Mouse (Mus musculus): ENCODE results near the gene Zc3h15. TPM values are rescaled to one million over a fixed set of nuclear protein-coding genes. Genes with fewer than 3 reads are reported as not detected.

Gene Zc3h15
- total and polyA plus RNA-seq, 3 experiments = 144 to 194 TPM; not detected in 1

- H3K4me1 ChIP-seq (ENCODE audit: control insufficient read depth in 1 of 2, insufficient read depth in 2 of 2, low read length in 2 of 2) = no peaks in the 10 kb centered on the region
- H3K9me3 ChIP-seq (replicated peaks; ENCODE audit: insufficient read depth, low read length) = no peaks in the 10 kb centered on the region
- H3K36me3 ChIP-seq (ENCODE audit: control insufficient read depth in 1 of 2, insufficient read depth in 2 of 2, low read length in 2 of 2) = no peaks in the 10 kb centered on the region
- H3K9ac ChIP-seq (ENCODE audit: control insufficient read depth, low read depth, low read length, poor library complexity, severe bottlenecking) = no peak overlapping the region
- TF ChIP-seq TCF12 (IDR thresholded peaks at IDR 0.05; ENCODE audit: low read depth, low read length) (no peak), TAL1 (IDR thresholded peaks at IDR 0.05; ENCODE audit: low read length) (no peak), UBTF (IDR thresholded peaks at IDR 0.05; ENCODE audit: borderline replicate concordance, insufficient read depth, low read depth, low read length) (no peak), RCOR1 (IDR thresholded peaks at IDR 0.05; ENCODE audit: low read depth, low read length) (no peak), ZNF384 (IDR thresholded peaks at IDR 0.05; ENCODE audit: low read depth, low read length) (no peak), CHD2 (IDR thresholded peaks at IDR 0.05; ENCODE audit: low read length) (no peak), SIN3A (IDR thresholded peaks at IDR 0.05; ENCODE audit: low read length) (no peak), TBP (IDR thresholded peaks at IDR 0.05; ENCODE audit: low read depth, low read length) (no peak), ELF1 (IDR thresholded peaks at IDR 0.05; ENCODE audit: low read depth, low read length) (no peak), MAFK (IDR thresholded peaks at IDR 0.05; ENCODE audit: borderline replicate concordance, low read depth, low read length) (no peak), MAZ (IDR thresholded peaks at IDR 0.05; ENCODE audit: low read depth, low read length) (no peak), E2F4 (IDR thresholded peaks at IDR 0.05; ENCODE audit: borderline replicate concordance, low read depth, low read length) (no peak), SMC3 (IDR thresholded peaks at IDR 0.05; ENCODE audit: low read depth, low read length) (no peak), KAT2A (conservative IDR thresholded peaks at IDR 0.05; ENCODE audit: low read depth, low read length) (no peak), GABPA (IDR thresholded peaks at IDR 0.05; ENCODE audit: low read depth, low read length) (no peak), USF1 (IDR thresholded peaks at IDR 0.05; ENCODE audit: low read depth, low read length) (no peak), CTCF (IDR thresholded peaks at IDR 0.05 in 2 of 3, conservative IDR thresholded peaks at IDR 0.05 in 1 of 3; ENCODE audit: control insufficient read depth in 1 of 3, insufficient read depth in 1 of 3, low read depth in 2 of 3, low read length in 3 of 3, poor library complexity in 1 of 3, severe bottlenecking in 1 of 3) (no peak)
- DNase-seq (ENCODE audit: low read depth, low spot score) = no peak
- H3K27ac ChIP-seq (ENCODE audit: control insufficient read depth, low read depth, low read length) = no peak overlapping the region
- no peak overlapping the region for H3K4me3 ChIP-seq (ENCODE audit: control insufficient read depth in 1 of 2, insufficient read depth in 1 of 2, low read depth in 2 of 2, low read length in 2 of 2)
- H3K79me2 ChIP-seq (ENCODE audit: control insufficient read depth, insufficient read depth, low read length, poor library complexity) = no peaks in the 10 kb centered on the region
- H3K27me3 ChIP-seq (ENCODE audit: control insufficient read depth in 1 of 2, insufficient read depth in 2 of 2, low read length in 2 of 2) = no peaks in the 10 kb centered on the region
Measured at GRCm38 (mm10) chr2:83694061-83694460, 49.8 kb downstream of the Zc3h15 start.

GRCm38 (mm10) chr2:83695345-83696247 lies 51.4 kb downstream of the Zc3h15 start:
- no peaks in the 10 kb centered on the region for H3K9me3 ChIP-seq (replicated peaks; ENCODE audit: insufficient read depth, low read length)
- H3K4me1 ChIP-seq (ENCODE audit: control insufficient read depth in 1 of 2, insufficient read depth in 2 of 2, low read length in 2 of 2) = no peaks in the 10 kb centered on the region
- peaks cover 0 to 2% of the 10 kb centered on the region in 2 experiments; a peak in 1 of 4 replicates for H3K27me3 ChIP-seq (ENCODE audit: control insufficient read depth in 1 of 2, insufficient read depth in 2 of 2, low read length in 2 of 2)
- no peak overlapping the region for H3K4me3 ChIP-seq (ENCODE audit: control insufficient read depth in 1 of 2, insufficient read depth in 1 of 2, low read depth in 2 of 2, low read length in 2 of 2)
- H3K79me2 ChIP-seq (ENCODE audit: control insufficient read depth, insufficient read depth, low read length, poor library complexity) = no peaks in the 10 kb centered on the region
- DNase-seq (ENCODE audit: low read depth, low spot score) = no peak
- TF ChIP-seq RCOR1 (IDR thresholded peaks at IDR 0.05; ENCODE audit: low read depth, low read length) = no peak
- H3K9ac ChIP-seq (ENCODE audit: control insufficient read depth, low read depth, low read length, poor library complexity, severe bottlenecking) = no peak overlapping the region
- no peak overlapping the region for H3K27ac ChIP-seq (ENCODE audit: control insufficient read depth, low read depth, low read length)
- H3K36me3 ChIP-seq (ENCODE audit: control insufficient read depth in 1 of 2, insufficient read depth in 2 of 2, low read length in 2 of 2) = no peaks in the 10 kb centered on the region
